Mouse (Mus musculus) kidney, adult 18-20 months (tissue): ENCODE measurements at regions not wholly inside any gene's neighbourhood (a gene's known extent, or its start where the extent isn't known, plus 50 kb on each side); places are given as distances from the start of the nearest gene placed in this dataset.
A peak's percentile ranks its signal among the peaks of the same experiment; 100 is the strongest.
"Not testable (repeated sequence)": the region's sequence is repeated elsewhere in the genome, so short reads cannot be mapped to it uniquely, and the experiment has no call there.

Experiments used
- DNase-seq: peaks from one replicate; pipeline ENCODE4 v3.0.0; 2021

GRCm38 (mm10) chr13:61957197-61957596 lies 172.5 kb upstream of the Zfp808 start:
- not testable (repeated sequence) for DNase-seq

GRCm38 (mm10) chr13:61978856-61979255 lies 150.8 kb upstream of the Zfp808 start:
- DNase-seq = not testable (repeated sequence)

- DNase-seq = not testable (repeated sequence)
Observed at GRCm38 (mm10) chr13:61996519-61996918, 133.2 kb upstream of the Zfp808 start.

GRCm38 (mm10) chr13:61998803-61999202 lies 130.9 kb upstream of the Zfp808 start:
- DNase-seq = peak; percentile 28

- peak; percentile 18 for DNase-seq
Observed at GRCm38 (mm10) chr13:62007321-62007720, 122.4 kb upstream of the Zfp808 start.

- peak; percentile 41 for DNase-seq
Observed at GRCm38 (mm10) chr13:62015424-62016167, 114.1 kb upstream of the Zfp808 start.

GRCm38 (mm10) chr13:62016168-62016502 lies 113.6 kb upstream of the Zfp808 start:
- not testable (repeated sequence) for DNase-seq

- DNase-seq = not testable (repeated sequence)
Observed at GRCm38 (mm10) chr13:62037646-62038045, 92.0 kb upstream of the Zfp808 start.

- not testable (repeated sequence) for DNase-seq
Observed at GRCm38 (mm10) chr13:62077951-62078671, 51.6 kb upstream of the Zfp808 start.

GRCm38 (mm10) chr13:62078893-62079292 lies 50.8 kb upstream of the Zfp808 start:
- not testable (repeated sequence) for DNase-seq
